Mouse (Mus musculus) common myeloid progenitor, adult 5-6 weeks (primary cell): ENCODE measurements at regions not wholly inside any gene's neighbourhood (a gene's known extent, or its start where the extent isn't known, plus 50 kb on each side); places are given as distances from the start of the nearest gene placed in this dataset.
A peak's percentile ranks its signal among the peaks of the same experiment; 100 is the strongest.
"Not testable (repeated sequence)": the region's sequence is repeated elsewhere in the genome, so short reads cannot be mapped to it uniquely, and the experiment has no call there.

Experiments used
- ATAC-seq: replicated peaks from 2 replicates; pipeline ENCODE4 v1.8.0; 2016; ENCODE audit warnings: low read depth, mild to moderate bottlenecking, moderate TSS enrichment, inconsistent platforms; ENCODE audit not compliant: poor library complexity, severe bottlenecking

DNA sequence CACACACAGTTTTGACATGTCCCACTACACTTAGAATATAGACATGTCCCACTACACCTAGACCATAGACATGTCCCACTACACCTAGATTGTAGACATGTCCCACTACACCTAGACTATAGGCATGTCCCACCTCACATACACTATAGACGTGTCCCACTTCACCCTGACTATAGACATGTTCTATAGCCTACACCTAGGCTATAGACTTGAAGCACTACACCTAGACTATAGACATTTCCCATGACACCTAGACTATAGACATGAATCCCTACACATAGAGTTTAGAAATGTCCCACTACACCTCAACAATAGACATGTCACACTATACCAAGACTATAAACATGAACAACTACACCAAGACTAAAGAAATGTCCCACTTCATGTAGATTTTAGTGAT lies 2580.9 kb downstream of the Gm37988 start:
- no peak for ATAC-seq

DNA sequence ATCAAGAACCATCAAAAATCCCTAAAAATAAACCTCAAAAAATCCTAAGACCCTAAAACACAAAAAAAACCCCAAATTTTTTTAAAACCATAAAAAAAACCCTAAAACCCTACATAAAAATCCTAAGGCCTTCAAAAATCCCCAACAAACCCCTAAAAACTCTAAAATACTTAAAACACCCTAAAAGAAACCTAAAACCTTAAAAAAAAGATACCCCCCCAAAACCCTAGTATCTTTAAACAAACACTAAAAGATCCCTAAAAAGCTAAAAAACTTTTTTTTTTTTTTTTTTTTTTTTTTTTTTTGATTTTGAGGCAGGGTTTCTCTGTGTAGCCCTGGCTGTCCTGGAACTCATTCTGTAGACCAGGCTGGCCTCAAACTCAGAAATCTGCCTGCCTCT lies 2585.8 kb downstream of the Gm37988 start:
- no peak for ATAC-seq

DNA sequence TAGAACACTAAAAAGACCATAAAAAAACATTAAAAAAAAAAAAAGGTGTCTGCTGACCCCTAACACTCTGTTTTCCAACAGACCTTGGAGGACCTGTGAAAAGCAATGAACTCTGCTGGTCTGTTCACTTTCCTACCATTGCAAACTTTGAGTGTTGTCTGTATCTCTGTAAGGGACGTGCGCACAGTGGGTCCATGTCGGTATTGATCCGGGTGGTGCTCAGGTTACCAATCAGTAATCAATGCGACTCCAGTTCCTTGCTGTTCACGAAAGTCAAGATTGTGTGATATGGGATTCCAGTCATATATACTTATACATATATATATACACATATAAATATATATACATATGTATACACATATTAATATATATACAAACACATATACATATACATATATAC lies 2586.5 kb downstream of the Gm37988 start:
- ATAC-seq: no peak

- ATAC-seq: 0 out of 2 replicates have a peak, but pooled peaks have one; percentile 3
Measured at GRCm38 (mm10) chr1:7395527-7395926, 2587.8 kb downstream of the Gm37988 start.

DNA sequence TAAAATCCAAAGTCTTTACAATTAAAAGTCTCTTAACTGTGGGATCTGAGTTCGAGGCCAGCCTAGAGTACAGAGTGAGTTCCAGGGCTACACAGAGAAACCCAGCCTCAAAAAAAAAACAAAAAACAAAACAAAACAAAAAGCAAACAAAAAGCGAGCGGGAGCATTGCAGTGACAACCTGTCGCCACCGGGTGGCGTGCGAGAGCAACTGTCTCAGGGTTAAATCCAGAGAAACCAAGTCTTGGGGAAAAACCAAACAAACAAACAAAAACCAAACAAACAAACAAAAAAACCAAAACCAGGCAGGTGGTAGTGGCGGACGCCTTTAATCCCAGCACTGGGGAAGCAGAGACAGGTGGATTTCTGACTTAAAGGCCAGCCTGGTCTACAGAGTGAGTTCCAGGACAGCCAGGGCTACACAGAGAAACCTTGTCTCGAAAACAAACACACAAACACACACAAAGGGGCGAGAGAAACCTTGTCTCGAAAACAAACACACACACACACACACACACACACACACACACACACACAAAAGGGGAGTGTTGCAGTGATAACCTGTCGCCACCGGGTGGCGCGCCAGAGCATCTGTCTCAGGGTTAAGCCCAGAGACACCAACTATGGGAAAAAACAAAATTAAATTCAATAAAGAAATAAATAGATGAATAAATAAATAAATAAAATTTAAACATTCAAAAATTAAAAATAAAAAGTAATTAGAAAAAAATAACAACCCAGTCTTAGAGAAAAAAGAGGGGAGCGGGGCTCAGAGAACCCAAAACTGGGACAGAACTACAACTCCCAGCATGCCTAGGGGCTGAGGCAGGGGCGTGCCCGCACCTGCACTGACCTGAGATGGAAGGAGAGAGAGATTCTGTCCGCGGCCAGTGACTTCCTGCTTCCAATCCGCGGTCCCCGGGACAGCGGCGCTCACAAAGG lies 2589.4 kb downstream of the Gm37988 start:
- peak; percentile 72 for ATAC-seq

GRCm38 (mm10) chr1:7397807-7398446 lies 2590.2 kb downstream of the Gm37988 start:
- ATAC-seq: peak; percentile 88

DNA sequence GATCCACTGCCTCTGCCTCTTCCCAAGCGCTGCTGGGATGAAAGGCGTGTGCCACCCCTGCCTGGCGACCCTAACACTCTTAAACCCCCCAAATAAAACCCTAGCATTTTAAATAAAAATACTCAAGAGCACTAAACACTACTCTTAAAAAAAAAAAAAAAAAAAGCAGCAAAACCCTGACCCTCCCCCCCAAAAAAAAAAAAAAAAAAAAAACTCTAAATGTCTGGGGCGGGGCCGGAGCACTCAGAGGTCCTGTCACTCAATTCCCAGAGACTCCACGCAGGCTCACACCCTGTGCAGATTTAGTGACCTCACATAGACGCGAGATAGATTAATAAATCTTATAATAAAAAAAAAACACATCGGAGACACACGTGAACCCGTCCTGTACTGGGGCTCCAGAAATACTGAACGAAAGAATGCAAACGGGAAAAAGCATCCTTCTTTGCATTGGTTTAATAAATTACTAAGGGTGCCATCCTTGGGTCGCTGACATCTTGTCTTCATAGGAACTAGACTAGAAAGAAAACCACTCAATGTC lies 2591.1 kb downstream of the Gm37988 start:
- ATAC-seq: no peak

- not testable (repeated sequence) for ATAC-seq
Measured at GRCm38 (mm10) chr1:7405651-7406050, 2598.0 kb downstream of the Gm37988 start.

DNA sequence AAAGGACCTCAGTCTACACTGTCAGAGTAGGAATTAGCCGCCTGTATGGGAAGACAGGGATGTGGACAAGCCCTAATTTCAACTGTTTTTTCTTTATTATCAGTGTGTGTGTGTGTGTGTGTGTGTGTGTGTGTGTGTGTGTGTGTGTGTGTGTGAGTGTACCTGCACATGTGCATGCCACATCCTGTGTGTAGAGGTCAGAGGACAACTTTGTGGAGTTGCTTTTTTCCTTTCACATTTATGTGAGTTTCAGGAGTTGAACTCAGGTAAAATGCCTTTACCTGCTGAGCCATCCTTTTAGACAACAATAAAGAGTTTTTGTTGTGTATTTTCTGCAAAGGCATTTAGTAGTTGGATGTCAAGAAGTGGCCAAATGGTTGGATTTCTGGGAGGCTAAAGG lies 2606.8 kb downstream of the Gm37988 start:
- no peak for ATAC-seq

GRCm38 (mm10) chr1:7451660-7452155 lies 2644.0 kb downstream of the Gm37988 start:
- no peak for ATAC-seq

DNA sequence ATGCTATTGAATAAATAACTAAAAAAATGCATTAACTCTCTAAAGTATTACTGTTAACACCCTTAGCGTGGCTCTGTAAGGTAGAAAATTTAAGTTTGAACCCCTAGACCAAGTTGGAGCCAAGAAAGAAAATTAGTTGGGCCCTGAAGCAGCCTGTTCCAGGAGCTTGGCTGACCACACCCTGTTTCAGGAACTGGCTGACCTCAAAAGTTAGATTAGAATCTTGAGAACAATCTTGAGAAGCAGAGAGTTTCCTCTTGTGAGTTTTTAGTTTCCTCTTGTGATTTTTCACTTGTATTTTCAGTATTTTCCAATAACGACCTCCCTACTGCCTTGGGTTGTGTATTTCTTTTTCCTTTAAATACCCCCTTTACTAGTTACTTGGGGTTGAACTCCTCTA lies 2647.2 kb downstream of the Gm37988 start:
- ATAC-seq: peak; percentile 89

DNA sequence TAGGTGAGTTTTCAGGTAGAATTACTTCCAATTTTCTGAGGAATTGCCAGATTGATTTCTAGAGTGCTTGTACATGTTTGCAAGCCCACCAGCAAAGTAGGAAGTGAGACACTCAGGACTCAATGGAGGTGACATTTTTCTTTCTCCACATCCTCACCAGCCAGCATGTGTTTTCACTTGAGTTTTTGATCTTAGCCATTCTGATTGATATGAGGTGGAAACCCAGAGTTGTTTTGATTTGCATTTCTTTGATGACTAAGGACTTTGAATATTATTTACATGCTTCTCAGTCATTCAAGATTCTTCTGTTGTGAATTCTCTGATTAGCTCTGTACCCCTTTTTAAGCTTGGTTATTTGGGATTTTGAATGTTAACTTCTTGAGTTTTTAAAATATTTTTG lies 2650.2 kb downstream of the Gm37988 start:
- ATAC-seq: no peak

DNA sequence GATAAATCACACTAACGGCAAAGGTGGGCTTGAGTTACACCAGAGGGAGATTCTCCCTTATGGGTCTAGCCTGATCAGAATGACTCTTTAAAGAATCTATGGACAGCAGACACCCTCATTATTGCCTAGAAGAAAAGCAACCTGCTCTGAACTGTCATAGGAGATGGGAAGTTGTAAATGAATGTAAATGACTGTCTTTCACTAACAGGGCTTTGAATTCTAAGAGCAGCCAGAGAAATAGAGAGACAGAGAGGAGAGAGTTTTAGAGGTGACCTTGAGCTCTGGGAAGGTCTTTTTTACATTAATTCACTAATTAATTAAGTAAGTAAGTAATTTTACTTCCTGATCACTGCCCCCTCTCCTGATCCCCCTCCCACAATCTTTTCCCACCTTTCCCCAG lies 2686.4 kb downstream of the Gm37988 start:
- ATAC-seq: no peak

DNA sequence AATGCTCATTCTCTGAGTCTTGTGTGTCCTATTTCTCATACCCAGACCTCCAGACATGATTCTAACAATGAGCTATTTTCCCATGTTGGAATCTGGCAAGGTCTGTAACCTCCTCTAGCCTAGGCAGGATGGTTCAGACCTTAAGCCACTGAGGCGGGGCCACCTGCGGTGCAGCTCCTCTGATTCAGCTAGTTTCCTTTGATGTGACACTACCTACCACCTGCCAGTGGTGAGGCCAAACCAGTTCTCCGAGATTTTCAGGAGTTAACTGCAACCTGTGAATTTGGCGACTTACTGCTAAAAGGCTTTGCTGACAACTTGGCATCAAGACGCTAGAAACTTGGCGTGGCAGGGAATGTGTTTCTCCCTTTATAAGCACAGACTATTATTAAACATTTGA lies 2691.3 kb downstream of the Gm37988 start:
- no peak for ATAC-seq

GRCm38 (mm10) chr1:7502363-7502762 lies 2694.7 kb downstream of the Gm37988 start:
- ATAC-seq: no peak

DNA sequence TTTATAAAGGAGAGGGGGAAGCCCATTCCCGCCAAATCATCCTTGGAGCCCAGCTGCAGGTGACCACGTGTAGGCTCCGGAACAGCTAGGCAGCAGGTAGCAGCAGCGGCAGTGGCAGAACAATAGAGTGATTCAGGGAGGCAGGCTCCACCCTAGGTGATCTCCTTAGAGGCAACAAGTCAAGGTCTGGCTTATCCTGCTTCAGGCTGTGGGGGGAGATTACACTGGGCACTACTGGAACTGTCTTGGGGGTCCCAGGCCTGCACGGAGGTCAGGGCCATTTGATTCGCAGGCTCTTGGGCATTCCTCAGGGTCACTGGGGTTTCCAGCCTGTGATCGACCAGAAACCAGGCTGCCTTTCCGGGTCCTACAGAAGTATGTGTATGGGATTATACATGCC lies 2711.1 kb downstream of the Gm37988 start:
- ATAC-seq: no peak

- no peak for ATAC-seq
Measured at GRCm38 (mm10) chr1:7533506-7533905, 2725.8 kb downstream of the Gm37988 start.

- no peak for ATAC-seq
Measured at GRCm38 (mm10) chr1:7535191-7535590, 2727.5 kb downstream of the Gm37988 start.

DNA sequence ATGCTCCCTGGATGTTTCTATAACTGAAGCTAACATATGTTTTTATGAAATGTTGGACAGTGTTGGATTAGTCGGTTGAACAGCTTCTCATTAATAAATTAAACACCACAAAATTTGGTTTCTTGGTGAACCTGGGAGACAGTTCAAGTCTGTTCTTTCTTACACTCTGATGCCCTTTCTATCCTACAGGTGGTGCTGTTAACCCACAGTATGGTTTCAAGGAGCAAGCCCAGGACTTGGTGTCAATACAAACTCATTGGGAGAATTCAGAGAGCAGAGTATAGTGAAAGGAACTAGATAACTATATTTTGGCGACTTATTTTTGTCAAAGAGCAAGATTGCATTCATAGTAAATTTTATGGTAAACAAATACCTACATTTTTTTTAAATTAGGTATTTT lies 2735.8 kb downstream of the Gm37988 start:
- peak; percentile 73 for ATAC-seq

DNA sequence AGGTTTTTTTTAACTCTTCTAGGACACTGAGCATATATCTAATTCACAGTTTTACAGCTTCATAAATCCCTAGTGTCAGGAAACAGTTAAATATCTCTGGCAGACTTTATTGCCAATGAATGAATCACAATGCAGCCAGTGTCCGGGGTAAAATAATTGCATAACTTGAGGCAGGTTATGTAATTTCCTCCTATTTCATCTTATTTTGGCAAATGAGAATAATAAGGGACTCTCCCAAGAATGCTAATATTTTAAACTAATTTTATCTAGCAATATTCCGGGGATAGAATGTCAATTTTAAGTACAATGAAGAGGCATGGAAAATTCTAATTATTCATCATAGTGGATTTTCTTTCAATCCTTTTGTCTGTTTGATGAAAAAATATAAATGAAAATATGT lies 2740.6 kb downstream of the Gm37988 start:
- no peak for ATAC-seq

GRCm38 (mm10) chr1:7574787-7575186 lies 2767.1 kb downstream of the Gm37988 start:
- no peak for ATAC-seq
